Mouse (Mus musculus): ENCODE measurements around the gene Lyrm9. TPM values are rescaled to one million over a fixed set of nuclear protein-coding genes. Genes with fewer than 3 reads are reported as not detected.
A peak's percentile ranks its signal among the peaks of the same experiment; 100 is the strongest.

Lyrm9 gene
- total RNA-seq (2012; rRNA removed) (31.6 and 37.5 TPM in 2 replicates), polyA plus RNA-seq (2012; ENCODE audit: insufficient read depth in 1 of 2, insufficient read length in 2 of 2, low read depth in 1 of 2, low replicate concordance in 2 of 2, missing spikeins in 1 of 2) (10 to 100 TPM in 1 of 2 experiments, not detected in 1; 48.6 TPM)

GRCm38 (mm10) chr11:78826442-78827013 is at the start of gene Lyrm9:
Gene Lyrm9, plus strand, starts transcription at chr11:78826584.
- DNase-seq (ENCODE audit: low read depth, low spot score): peak; percentile 98
- peak within 1 kb of the TSS; percentile 74 to 83 for H3K4me3 ChIP-seq (ENCODE audit: control insufficient read depth in 1 of 2, insufficient read depth in 1 of 2, low read depth in 2 of 2, low read length in 2 of 2)
- peaks cover 0 to 39% of the 10 kb centered on the region in 2 experiments; a peak in 2 of 4 replicates for H3K36me3 ChIP-seq (ENCODE audit: control insufficient read depth in 1 of 2, insufficient read depth in 2 of 2, low read length in 2 of 2)
- H3K27ac ChIP-seq (ENCODE audit: control insufficient read depth, low read depth, low read length): peak within 1 kb of the TSS; percentile 57
- peaks cover 6% of the 10 kb centered on the region; the same call in 1 of the 2 replicates for H3K79me2 ChIP-seq (ENCODE audit: control insufficient read depth, insufficient read depth, low read length, poor library complexity)
- H3K9me3 ChIP-seq (replicated peaks; ENCODE audit: insufficient read depth, low read length): no peaks in the 10 kb centered on the region
- H3K9ac ChIP-seq (ENCODE audit: control insufficient read depth, low read depth, low read length, poor library complexity, severe bottlenecking): peak within 1 kb of the TSS; percentile 88
- H3K27me3 ChIP-seq (ENCODE audit: control insufficient read depth in 1 of 2, insufficient read depth in 2 of 2, low read length in 2 of 2): no peaks in the 10 kb centered on the region
- peaks cover 25 to 36% of the 10 kb centered on the region in 2 experiments for H3K4me1 ChIP-seq (ENCODE audit: control insufficient read depth in 1 of 2, insufficient read depth in 2 of 2, low read length in 2 of 2)
- TF ChIP-seq MAX (IDR thresholded peaks at IDR 0.05; ENCODE audit: low read length) (peak; percentile 90), EP300 (IDR thresholded peaks at IDR 0.05; ENCODE audit: low read depth in 1 of 2, low read length in 2 of 2) (peak in 1 of 2 experiments; percentile 59; a peak in 2 of 4 replicates), MXI1 (IDR thresholded peaks at IDR 0.05; ENCODE audit: low read depth, low read length) (peak; percentile 96), NELFE (IDR thresholded peaks at IDR 0.05; ENCODE audit: low read depth, low read length) (peak; percentile 90), USF2 (IDR thresholded peaks at IDR 0.05; ENCODE audit: borderline replicate concordance in 1 of 2, insufficient read depth in 1 of 2, low read depth in 1 of 2, low read length in 2 of 2) (no peak), RAD21 (IDR thresholded peaks at IDR 0.05; ENCODE audit: low read depth, low read length) (peak; percentile 47), POLR2AphosphoS5 (IDR thresholded peaks at IDR 0.05; ENCODE audit: borderline replicate concordance, low read depth, low read length) (no peak), ZMIZ1 (IDR thresholded peaks at IDR 0.05; ENCODE audit: low read depth, low read length) (peak; percentile 89), MAZ (IDR thresholded peaks at IDR 0.05; ENCODE audit: low read depth, low read length) (peak; percentile 98), USF1 (IDR thresholded peaks at IDR 0.05; ENCODE audit: low read depth, low read length) (peak; percentile 3; the same call in 1 of the 2 replicates), NRF1 (IDR thresholded peaks at IDR 0.05; ENCODE audit: insufficient read depth, low read depth, low read length, poor library complexity, severe bottlenecking) (peak; percentile 93), POLR2A (IDR thresholded peaks at IDR 0.05; ENCODE audit: control insufficient read depth in 1 of 2, insufficient read depth in 1 of 2, low read depth in 1 of 2, low read length in 2 of 2, poor library complexity in 1 of 2) (peak; percentile 91 to 95), CHD2 (IDR thresholded peaks at IDR 0.05; ENCODE audit: low read length) (no peak), ETS1 (IDR thresholded peaks at IDR 0.05; ENCODE audit: low read depth, low read length) (peak; percentile 56; the same call in 1 of the 2 replicates), E2F4 (IDR thresholded peaks at IDR 0.05; ENCODE audit: borderline replicate concordance, low read depth, low read length) (no peak), RCOR1 (IDR thresholded peaks at IDR 0.05; ENCODE audit: low read depth, low read length) (no peak), BHLHE40 (IDR thresholded peaks at IDR 0.05; ENCODE audit: borderline replicate concordance, low read depth, low read length) (peak; percentile 73), ZNF384 (IDR thresholded peaks at IDR 0.05; ENCODE audit: low read depth, low read length) (peak; percentile 42; the same call in 1 of the 2 replicates), TCF12 (IDR thresholded peaks at IDR 0.05; ENCODE audit: low read depth, low read length) (peak; percentile 71), ZKSCAN1 (IDR thresholded peaks at IDR 0.05; ENCODE audit: low read depth, low read length) (peak; percentile 100), TAL1 (IDR thresholded peaks at IDR 0.05; ENCODE audit: low read length) (no peak), GABPA (IDR thresholded peaks at IDR 0.05; ENCODE audit: low read depth, low read length) (no peak), UBTF (IDR thresholded peaks at IDR 0.05; ENCODE audit: borderline replicate concordance, insufficient read depth, low read depth, low read length) (no peak), CHD1 (IDR thresholded peaks at IDR 0.05; ENCODE audit: low read depth, low read length) (no peak), JUND (IDR thresholded peaks at IDR 0.05; ENCODE audit: low read depth, low read length) (no peak), SIN3A (IDR thresholded peaks at IDR 0.05; ENCODE audit: low read length) (peak; percentile 69), ZC3H11A (IDR thresholded peaks at IDR 0.05; ENCODE audit: low read depth, low read length) (peak; percentile 51), MAFK (IDR thresholded peaks at IDR 0.05; ENCODE audit: borderline replicate concordance, low read depth, low read length) (no peak), POLR2AphosphoS2 (IDR thresholded peaks at IDR 0.05; ENCODE audit: low read length) (peak; percentile 71; the same call in 1 of the 2 replicates), MEF2A (IDR thresholded peaks at IDR 0.05; ENCODE audit: extremely low read depth, insufficient replicate concordance, low read depth, low read length, poor library complexity, severe bottlenecking) (peak; percentile 74; the same call in 1 of the 2 replicates), HCFC1 (IDR thresholded peaks at IDR 0.05; ENCODE audit: low read depth, low read length) (peak; percentile 81), GATA1 (IDR thresholded peaks at IDR 0.05; ENCODE audit: low read depth, low read length) (no peak), MYB (IDR thresholded peaks at IDR 0.05; ENCODE audit: low read depth, low read length) (no peak), CTCF (IDR thresholded peaks at IDR 0.05 in 2 of 3, conservative IDR thresholded peaks at IDR 0.05 in 1 of 3; ENCODE audit: control insufficient read depth in 1 of 3, insufficient read depth in 1 of 3, low read depth in 2 of 3, low read length in 3 of 3, poor library complexity in 1 of 3, severe bottlenecking in 1 of 3) (peak; percentile 82 to 100 (median 100); a peak in 4 of 6 replicates), MYC (IDR thresholded peaks at IDR 0.05; ENCODE audit: low read depth, low read length) (peak; percentile 97)
